Mouse (Mus musculus): ENCODE data around the gene Phrf1.

Phrf1 gene

DNA sequence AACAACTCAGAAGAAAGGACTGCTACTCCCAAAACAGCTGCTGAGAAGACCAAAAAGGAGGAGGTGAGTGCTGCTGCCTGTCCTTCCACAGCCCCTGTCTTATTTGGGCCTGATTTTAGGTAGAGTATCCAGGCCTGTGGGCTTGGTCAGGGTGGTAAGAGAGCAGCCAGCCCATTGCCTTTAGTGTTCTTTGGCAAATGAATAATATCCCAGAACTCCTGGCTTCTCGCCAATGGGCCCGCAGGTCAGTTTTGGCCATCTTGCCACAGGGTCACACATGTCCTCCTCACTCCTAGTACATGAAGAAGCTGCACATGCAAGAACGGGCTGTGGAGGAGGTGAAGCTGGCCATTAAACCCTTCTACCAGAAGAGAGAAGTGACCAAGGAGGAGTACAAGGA, 32.9 kb downstream of the Phrf1 start:
- no peak for DNase-seq

DNA sequence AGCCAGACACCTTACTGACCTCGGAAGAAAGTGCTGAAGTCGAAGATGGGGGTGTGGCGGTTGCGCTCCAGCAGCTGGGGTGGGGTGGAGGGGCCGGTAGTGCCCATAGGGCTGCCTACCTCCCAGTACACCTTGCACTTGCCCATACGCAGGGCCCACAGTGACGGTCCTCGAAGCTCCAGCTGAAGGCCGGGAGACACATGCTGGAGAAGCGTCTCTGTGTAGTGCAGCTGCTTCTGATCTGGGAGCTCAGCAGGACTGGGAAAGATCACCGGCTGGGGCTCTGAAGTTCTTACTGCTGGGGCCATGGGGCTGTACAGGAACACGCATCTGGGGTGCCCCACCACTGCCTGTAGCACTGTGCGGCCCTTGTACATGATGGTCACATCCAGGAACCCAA, 35.1 kb downstream of the Phrf1 start:
- DNase-seq = no peak

DNA sequence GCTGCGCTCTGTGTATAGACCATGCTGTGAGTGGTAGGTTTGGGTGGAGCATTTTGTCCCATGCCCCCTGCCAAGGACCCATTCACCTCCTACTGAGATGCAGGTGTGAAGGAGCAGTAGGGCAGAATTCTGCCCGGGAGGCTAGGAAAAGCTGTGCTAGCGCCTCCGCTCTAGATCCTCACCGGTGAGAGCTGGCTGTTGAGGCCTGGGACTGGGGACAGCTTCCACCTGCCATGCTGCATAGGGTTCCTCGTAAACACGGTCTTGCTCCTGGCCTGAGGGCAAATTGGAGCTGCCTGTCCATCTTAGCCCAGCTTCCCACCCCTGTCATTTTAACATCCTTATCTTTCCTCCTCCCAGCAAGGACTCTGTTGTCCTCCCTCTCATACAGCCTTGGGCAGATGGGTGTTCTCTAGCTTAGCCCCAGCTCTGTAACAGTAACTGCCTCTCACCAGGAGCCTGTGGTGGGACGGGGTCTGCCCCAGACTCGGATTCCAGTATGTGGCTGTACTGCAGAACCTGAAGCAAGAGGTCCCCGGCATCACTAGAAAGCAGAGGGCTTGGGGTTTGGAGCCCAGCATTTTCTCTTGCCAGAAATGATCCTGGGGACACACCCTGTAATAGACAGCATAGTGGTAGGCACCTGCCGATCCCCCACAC, 35.6 kb downstream of the Phrf1 start:
- DNase-seq = no peak

DNA sequence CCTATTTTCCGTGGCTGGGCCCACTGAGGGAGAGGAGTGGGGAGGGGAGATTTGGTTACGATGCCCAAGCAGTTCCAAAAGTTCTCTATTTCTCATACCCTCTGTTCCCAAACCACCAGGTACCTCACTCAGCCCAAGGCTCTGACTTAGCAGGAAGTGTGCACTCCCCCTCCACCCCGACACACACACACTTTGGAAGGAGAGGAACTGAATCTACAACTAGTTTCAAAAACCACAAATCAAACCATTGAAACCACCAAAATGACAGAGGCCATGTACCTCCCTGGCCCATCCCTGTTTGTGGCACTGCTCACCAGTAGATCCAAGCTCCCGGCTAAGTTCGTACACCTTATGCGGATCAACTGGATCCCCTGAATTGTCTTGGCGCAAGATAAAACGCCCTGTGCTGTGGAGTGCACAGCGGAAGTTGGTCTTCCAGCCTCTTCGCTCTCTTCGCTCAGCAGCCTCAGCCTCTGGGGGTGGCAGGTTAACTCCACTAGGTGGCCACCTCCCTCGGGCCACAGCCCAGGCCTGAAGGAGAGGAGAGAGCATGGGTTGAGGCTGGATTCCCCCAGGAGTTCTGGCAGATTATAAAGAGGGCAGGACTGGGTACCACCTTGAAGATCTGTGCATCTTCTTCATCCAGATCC, 36.3 kb downstream of the Phrf1 start:
- DNase-seq = peak; percentile 53 to 63

DNA sequence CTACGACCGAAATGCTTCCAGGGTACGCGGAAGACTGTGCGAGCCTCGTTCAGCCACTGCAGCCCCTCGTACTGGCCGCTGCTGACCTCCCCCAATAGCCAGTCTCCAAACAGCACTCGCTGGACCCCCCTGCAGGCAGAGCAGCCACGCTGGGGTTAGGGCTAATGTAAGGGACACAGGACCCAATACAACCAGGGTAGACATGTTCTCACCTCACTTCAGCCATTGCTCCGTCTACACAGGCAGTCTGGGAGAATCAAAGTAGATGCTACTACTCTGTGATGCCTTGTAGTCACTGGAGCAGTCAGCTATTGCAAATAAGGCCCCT, 36.8 kb downstream of the Phrf1 start:
- no peak for DNase-seq

DNA sequence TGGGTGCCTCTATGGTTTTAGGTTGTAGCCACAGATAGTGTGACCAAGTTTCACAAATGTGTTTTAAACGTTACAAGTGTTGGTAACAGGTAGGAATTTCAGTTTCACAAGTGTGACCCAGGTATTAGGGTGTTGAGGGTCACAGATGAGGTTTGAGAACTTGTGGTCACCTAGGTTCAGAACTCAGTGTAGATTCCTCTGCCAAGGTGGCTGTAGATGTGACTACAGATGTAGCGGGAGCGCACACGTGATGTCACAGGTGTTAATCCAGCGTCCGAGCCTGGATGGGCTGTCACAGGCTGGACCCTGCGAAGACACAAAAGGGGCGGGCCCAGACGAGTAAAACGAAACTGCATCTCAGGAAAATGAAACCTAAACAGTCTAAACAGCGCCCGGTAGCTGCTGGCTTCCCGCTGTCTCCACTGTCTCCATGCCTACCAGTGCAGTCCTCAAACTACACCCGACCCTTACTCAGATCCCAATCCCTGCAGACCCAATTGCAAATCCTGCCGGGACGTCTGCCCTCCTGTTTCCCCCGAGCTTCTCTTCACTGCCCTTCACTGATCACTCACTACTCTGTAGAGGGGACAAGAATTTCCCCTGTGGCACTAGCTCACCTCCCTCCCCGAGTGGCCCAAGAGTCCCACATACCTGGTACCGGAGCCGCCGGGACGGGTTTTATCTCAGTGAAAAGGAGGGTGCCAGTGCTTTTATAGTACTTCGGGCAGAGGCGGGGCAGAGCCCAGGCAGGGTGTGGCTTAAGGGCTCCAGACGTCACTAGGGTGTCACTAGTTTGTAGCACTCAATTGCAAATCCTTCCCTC, 37.4 kb downstream of the Phrf1 start, which contains the start of gene Irf7:
Irf7 (minus strand) TSS at position 743 of the 823 bp plus-strand sequence.
- peak; percentile 73 to 79 for DNase-seq

DNA sequence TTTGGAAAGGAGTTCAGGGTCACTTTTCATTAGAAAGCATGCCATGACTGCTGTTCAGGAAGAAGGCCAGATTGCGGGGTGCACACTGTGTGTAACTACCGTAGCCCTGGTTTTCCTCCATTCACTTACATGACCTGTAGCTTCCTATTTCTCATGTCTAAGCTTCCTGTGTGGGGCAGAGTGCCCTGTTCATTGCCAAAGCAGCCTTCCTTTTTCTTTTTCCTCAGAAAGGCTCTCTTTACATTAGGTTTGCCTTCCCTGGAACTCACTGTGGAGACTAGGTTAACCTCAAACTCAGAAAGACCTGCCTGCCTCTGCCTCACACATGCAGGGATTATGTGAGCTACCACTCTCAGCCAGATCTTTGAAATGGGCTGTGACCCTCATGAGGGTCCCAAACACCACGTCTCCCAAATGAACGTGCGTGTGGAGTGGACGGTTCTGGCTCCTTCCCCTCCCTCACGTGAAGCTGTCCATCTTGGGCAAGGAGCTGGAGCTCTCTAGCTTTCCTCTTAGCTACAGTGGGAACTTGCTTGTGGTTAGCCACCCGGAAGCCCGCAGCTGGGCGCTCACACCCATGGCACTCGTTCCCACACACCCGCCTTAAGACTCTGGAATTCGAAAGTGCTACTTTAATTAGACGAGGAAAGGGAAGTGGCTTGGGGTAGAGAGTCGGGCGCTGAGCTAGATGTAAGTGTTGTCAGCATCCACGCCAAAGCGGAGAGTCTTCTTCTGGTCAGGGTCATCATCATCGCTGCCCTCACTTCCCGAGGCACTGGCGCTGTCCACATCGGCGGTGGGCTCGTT, 40.1 kb downstream of the Phrf1 start:
- peak; percentile 42 to 61 for DNase-seq

DNA sequence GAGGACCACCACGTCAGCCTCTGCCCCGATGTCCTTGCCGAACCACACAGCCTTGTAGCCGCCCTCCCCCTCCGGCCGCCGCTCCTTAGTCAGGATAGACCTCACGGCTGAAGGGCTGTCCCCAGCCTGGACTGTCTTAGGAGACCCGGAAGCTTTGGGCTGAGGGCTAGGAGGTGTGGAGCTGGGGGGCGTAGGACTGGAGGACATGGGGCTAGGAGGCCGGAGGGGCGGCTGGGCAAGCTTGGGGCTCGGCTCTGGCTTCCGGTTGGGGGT, 40.6 kb downstream of the Phrf1 start:
- DNase-seq = no peak

DNA sequence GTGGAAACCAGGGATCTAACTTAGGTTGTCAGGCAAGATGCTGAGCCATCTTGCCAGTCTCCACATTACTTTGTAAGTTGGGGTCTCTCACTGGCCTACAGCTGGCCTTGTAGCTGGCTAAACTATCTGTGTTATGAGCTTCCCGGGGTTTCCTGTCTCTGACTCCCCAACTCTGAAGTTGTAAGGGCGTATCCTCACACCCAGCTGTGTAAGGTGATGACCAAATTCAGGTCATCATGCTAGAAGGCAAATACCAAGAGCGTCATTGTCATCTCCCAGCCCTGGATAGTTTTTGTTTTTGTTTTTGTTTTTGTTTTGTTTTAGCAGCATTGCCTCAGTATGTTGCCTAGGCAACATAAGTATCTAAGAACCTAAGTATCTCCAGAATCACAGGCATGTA, 42.0 kb downstream of the Phrf1 start:
- DNase-seq = no peak

DNA sequence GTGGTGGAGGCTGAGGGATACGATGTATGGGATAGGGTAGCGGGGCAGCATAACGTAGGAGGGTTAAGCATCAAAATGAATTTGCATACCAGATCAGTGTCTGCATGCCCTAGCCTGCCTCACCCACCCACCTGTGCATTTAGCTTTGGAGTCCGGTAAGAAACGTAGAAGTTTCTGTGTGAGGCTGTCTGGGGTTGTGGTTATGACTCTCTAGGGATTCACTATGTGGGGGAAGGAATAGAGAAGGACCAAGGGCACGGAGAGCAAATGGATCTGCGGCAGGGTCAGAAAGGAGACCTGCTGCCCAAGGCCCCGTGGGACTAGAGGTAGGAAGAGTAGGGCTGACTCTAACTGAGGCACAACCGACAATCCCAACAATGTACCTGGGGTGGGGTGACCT, 46.8 kb downstream of the Phrf1 start:
- DNase-seq = no peak

DNA sequence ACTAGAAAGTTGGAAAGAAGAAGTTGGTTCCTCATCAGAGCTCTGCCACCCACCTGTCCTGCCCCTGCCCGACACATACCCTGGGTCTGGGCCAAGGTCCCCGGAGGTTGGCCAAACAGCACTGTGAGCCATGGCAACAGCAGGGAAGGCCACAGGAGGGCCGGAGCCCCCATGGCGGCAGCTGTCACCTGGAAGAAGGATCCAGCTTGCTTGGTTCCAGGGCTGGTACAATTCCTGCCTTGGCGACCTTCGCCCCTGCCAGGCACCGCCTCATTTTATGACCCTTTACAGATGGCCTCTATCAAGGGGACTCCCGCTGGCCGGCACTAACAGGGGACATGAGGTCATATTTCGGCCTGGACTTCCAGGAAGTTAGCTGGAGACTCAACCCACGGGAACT, 48.0 kb downstream of the Phrf1 start, which contains the start of gene Cdhr5:
Cdhr5 (minus strand) TSS at position 241 of the 400 bp plus-strand sequence.
- no peak for DNase-seq

DNA sequence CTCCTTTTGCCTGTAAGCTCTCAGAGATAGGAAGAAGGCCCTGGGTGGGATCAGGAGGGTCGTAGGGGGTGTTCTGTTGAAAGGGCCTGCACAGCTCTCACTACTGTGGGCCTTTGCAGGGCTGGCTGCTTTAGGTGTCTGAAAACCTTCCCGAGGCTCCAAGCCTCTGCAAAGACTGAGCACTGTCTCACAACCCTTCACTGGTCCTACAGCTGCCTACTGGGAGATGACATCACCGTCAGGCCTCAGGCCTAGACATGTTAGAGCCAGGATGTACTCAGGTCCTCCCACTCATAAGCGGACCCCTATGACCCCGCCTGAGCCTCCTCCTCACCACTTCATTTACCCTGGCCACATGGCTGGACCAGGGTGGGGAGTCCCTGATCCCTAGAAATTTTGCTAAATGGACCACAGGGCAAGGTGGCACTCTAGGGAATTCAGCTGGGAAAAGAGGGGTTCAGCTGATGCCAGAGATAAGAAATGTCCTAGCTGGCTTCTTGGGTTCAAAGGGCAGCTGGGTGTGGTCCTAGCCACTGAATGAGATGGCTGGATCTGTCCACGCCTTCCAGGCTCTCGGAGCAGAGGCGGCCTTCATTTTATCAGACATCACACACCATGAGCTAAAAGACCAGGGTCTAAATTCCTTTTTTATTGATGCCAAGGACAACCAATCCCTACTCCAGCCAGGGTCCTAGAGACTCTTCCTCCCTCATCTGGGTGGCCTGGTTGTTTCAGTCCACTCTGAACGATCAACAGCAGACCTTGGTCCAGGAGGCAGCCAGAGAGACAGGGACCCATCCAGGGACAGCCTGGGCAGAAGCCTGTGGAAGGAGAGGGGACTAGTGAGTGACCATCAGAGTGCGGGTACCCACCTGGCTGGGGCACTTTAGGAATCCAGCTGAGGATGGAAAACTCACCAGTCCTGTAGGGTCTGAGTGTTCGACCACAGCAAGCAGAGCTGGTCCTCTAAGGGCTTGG, 49.4 kb downstream of the Phrf1 start:
- no peak for DNase-seq

DNA sequence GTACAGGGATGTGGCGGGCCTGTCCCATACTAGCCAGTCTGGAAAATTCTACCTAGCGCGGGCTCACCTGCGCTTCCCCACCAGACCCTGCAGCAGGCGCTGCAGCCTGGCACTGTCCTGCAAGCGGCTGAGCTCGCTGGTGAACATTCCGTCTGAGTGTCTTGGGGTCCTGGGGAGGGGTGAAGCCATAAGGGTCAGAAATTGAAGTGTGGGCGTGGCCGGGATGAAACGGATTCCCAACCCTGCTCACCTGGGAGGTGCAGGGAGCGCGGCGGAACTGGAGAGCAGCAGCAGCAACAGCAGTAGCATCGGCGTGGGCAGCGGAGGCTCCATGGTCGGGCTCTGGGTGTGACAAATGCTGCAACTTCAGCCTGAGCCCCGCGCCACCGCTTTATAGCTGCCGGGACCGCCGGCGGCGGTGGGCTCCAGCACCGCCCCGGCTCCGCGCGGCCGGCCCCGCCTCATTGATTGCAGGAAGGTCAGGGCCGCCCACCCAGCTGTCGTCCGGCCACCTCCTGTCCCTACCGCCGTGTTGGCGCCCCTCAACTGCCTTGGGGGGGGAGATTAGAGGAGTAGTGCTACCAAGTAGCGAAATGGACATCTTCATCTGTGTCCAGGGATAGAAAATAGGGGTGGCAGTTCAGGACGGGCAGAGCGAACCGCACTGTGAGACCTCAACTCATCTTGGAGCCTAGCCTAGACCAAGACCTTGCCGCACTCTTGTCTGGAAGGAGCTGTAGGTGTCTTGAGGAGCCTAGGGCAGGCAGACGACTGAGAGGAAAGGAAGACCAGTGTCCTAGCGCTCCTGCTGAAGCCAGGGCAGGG, 50.4 kb downstream of the Phrf1 start, which contains the start of gene Sct:
Sct (minus strand) TSS at position 368 of the 825 bp plus-strand sequence.
- peak in 1 of 2 experiments; percentile 27 for DNase-seq

DNA sequence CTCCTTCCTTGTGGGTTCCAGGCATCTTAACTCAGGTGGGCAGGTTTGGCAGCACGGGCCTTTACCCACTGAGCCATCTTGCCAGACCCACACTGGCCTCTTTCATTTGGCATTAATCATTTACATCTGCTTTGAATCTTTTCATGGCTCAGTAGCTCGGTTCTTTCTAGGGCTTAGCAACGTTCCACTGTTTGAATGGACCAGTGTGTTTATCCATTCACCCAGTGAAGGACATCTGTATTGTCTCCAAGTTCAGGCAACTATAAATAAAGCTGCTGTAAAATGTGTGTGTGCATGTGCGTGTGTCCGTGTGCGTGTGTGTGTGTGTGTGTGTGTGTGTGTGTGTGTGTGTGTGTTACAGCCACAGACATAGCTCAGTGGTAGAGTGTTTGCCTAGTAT, 52.9 kb downstream of the Phrf1 start:
- no peak for DNase-seq

DNA sequence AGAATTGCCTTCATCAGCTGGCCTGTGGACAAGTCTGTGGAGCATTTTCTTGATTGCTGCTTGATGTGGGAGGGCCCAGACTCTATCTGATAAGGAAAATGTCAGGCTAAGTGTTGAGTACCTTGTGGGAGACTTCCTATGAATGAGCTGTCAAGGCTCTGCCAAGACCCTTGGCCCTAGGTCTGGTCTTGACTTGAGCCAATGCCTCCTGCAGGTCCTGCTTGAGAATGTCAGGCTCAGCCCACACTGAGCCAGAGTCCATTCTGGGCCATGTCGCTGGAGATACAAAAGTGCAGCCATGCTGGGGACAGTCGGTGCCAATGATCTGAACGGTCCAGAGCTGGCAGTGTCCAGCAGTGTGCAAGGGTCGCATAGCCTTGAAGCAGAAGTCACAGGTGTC, 54.2 kb downstream of the Phrf1 start:
- DNase-seq = no peak

DNA sequence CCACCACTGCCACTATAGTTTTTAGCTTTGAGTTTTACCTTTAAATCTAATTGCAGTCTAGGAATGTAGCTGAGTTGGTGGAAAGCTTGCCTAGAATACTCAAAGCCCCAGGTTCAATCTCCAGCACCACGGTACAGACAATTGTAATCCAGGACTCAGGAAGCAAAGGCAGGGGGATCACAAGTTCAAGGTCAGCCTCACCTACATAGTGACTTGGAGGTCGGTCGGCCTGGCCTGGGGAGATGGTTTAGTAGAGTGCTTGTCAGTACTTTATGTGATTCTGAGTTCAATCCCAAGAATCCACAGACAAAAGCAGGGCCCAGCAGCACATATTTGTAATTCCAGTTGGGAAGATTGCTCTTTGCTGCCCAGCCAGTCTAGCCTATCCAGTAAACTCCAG, 59.5 kb downstream of the Phrf1 start:
- DNase-seq = no peak

DNA sequence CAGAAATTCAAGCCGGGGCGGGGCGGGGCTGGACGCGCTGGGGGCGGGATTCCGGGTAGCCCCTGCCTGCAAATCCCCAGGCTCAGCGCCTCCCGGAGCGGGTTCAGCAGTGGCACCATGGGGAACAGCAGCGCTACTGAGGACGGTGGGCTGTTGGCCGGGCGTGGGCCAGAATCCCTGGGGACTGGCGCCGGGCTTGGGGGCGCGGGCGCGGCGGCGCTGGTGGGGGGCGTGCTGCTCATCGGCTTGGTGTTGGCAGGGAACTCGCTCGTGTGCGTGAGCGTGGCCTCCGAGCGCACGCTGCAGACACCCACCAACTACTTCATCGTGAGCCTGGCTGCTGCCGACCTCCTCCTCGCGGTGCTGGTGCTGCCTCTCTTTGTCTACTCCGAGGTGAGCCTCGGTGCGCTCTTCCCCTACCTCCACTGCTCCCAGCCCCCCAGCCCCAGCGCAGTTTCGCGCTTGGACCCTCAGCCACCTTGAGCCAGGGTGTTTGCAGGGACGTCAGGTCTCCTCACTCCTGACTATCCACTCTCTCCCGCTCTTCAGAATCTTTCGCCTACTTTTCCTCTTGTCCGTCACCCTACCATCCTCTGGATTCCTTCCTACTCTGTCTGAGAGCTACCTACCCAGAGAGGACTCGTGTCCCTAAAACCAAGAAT, 63.5 kb downstream of the Phrf1 start, which contains the start of gene Drd4:
Drd4 (plus strand) TSS at position 86 of the 662 bp plus-strand sequence.
- peak; percentile 28 to 53 for DNase-seq

DNA sequence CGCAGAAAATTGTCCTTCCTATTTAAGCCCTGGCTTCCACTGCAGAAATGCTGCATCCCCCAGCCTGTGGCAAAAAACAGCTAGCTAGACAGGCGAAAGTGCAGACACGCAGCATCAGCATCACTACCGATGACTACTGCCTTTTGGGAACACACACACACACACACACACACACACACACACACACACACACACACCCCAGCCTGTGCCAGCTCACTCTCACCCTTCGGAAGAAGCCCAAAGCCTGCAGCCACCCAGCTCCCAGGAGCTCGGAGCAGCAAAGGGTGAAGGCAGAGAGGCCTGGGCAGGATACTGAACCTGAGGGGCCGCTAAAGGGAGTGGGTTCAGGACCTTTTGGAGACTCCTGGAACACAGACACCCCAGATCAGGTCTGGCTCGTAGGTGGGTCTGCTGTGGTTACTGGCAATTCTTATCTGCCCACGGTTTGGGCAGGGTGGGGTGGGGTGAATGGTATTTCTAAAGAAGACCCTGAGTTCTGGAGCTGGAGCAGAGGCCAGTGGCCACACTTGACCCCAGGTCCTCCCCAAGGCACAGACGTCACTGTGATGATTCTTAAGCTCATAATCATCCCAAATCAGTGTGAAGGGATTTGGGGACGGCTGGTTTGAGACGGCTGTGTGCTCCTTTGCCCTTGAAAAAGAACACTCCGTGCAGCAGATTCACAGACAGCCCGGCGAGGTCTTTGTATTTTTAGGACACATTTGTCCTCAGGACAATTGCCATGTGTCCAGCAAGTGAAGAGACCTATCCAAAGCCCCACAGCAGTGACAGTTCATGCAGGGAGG, 64.2 kb downstream of the Phrf1 start:
- no peak for DNase-seq

DNA sequence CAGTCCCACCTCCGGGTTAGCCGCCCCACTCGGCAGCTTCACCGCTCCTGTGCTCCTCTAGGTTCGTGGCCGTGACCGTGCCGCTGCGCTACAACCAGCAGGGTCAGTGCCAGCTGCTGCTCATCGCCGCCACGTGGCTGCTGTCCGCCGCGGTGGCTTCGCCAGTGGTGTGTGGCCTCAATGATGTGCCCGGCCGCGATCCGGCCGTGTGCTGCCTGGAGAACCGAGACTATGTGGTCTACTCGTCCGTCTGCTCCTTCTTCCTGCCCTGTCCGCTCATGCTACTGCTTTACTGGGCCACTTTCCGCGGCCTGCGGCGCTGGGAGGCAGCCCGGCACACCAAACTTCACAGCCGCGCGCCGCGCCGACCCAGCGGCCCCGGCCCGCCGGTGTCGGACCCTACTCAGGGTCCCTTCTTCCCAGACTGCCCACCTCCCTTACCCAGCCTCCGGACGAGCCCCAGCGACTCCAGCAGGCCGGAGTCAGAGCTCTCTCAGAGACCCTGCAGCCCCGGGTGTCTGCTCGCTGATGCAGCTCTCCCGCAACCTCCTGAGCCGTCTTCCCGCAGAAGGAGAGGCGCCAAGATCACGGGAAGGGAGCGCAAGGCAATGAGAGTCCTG, 65.4 kb downstream of the Phrf1 start:
- DNase-seq = peak; percentile 53 to 73

All from lung, postnatal 4 days (tissue).